Mouse (Mus musculus) neural tube, embryonic 11.5 days (tissue): ENCODE results near the gene Znrd1as. TPM values are rescaled to one million over a fixed set of nuclear protein-coding genes. Genes with fewer than 3 reads are reported as not detected.

ENCODE experiments used
- ATAC-seq: fragments of 200-750 bp; cut with Nextera tagmentation; 2 replicates; pipeline ENCODE4 v1.8.0; 2017; ENCODE audit warnings: moderate number of reproducible peaks, mild to moderate bottlenecking, moderate TSS enrichment, moderate library complexity; ENCODE audit not compliant: insufficient read depth, low FRiP score, low TSS enrichment
- DNase-seq: peaks from one replicate; pipeline ENCODE4 v3.0.0-alpha.2; 2015; ENCODE audit warnings: low spot score
- H3K27ac ChIP-seq: fragments of 300-500 bp; sonication (generic); 2 replicates; pipeline ENCODE4 v1.5.1; 2014; ENCODE audit warnings: low read depth, mild to moderate bottlenecking, low read length
- H3K27me3 ChIP-seq: fragments of 300-500 bp; sonication (generic); 2 replicates; pipeline ENCODE4 v1.6.1; 2014; ENCODE audit warnings: mild to moderate bottlenecking, low read length, mixed read lengths; ENCODE audit not compliant: control insufficient read depth, insufficient read depth
- H3K36me3 ChIP-seq: fragments of 300-500 bp; sonication (generic); 2 replicates; pipeline ENCODE4 v1.6.1; 2014; ENCODE audit warnings: mild to moderate bottlenecking, low read length, moderate library complexity, mixed read lengths; ENCODE audit not compliant: control insufficient read depth, insufficient read depth
- H3K4me1 ChIP-seq: fragments of 300-500 bp; sonication (generic); 2 replicates; pipeline ENCODE4 v1.6.1; 2014; ENCODE audit warnings: low read length, mixed read lengths; ENCODE audit not compliant: control insufficient read depth, insufficient read depth
- H3K4me2 ChIP-seq: fragments of 300-500 bp; sonication (generic); 2 replicates; pipeline ENCODE4 v1.6.1; 2014; ENCODE audit warnings: low read depth, mild to moderate bottlenecking, moderate library complexity
- H3K4me3 ChIP-seq: fragments of 300-500 bp; sonication (generic); 2 replicates; pipeline ENCODE4 v1.5.1; 2014; ENCODE audit warnings: low read depth, low read length
- H3K9ac ChIP-seq: fragments of 300-500 bp; sonication (generic); 2 replicates; pipeline ENCODE4 v1.6.1; 2014; ENCODE audit warnings: mild to moderate bottlenecking, low read length
- H3K9me3 ChIP-seq: fragments of 300-500 bp; sonication (generic); 2 replicates; pipeline ENCODE4 v1.6.1; 2016; ENCODE audit warnings: low read length; ENCODE audit not compliant: control insufficient read depth
- WGBS: fragments of 180-500 bp; shearing (Covaris S2); extraction: QIAGEN DNeasy Blood & Tissue Kit; methylation state at CpG from one replicate; pipeline ENCODE4 v1.1.7; 2014; 5-methylcytosine and 5-hydroxymethylcytosine counted together
- polyA plus RNA-seq: library from polyadenylated mRNA; unstranded; fragments of >200 nt; fragmentation: Nextera tagmentation; extraction: Ambion mirVana; gene quantifications from 2 replicates; pipeline ENCODE4 v1.2.1, GENCODE M21; 2014

Gene Znrd1as
- polyA plus RNA-seq, 1 experiment from 2014 or later, result 7.8 TPM

DNA sequence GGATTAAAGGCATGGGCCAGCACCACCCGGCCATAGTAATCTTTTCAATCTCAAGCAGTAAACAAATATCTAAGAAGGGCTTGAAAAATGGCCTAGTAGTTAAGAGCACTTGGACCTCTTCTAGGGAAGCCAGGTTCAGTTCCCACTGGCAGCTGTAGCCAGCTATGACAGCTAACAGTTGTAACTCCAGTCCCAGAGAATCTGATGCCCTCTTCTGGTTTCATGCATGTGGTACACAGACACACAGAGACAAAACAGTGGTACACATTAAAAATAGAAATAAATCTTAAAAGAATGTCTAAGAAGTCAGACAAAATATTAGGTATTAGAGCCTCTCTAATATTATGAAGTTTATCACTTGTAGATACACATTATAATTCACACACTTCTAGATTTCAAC is 2.7 kb downstream of the Znrd1as start:
- WGBS, result 82% methylated on average over 1 of the region's 1 CpGs
- H3K4me1 ChIP-seq, result peaks cover 11% of the 10 kb centered on the region
- DNase-seq (no peak), ATAC-seq (no peak)
- H3K27me3 ChIP-seq, result no peaks in the 10 kb centered on the region
- H3K9ac ChIP-seq, result no peak overlapping the region
- no peak overlapping the region for H3K27ac ChIP-seq
- H3K4me2 ChIP-seq, result no peak overlapping the region
- H3K4me3 ChIP-seq, result no peak overlapping the region
- H3K9me3 ChIP-seq, result no peaks in the 10 kb centered on the region
- H3K36me3 ChIP-seq, result no peaks in the 10 kb centered on the region

DNA sequence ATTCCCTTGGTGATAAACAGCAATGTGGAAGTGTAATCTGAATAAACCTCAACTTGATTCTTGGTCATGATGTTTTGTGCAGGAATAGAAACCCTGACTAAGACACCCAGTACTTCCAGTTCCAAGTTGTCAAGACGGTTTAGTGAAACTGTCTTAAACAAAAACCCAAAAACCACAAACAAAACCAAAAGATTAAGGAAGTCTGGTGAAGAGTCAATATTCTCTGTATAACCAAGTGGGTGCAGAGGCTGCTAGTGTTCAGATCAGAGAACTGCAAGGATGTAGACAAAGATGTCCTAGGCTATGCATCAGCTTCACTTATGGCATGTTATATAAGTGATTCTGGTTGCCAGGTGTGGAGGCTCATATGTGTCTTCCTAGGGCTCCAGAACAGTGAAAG is 8.5 kb downstream of the Znrd1as start:
- Histone ChIP-seq H3K27ac (no peak overlapping the region), H3K27me3 (no peaks in the 10 kb centered on the region), H3K4me3 (no peak overlapping the region), H3K9ac (no peak overlapping the region), H3K4me1 (no peaks in the 10 kb centered on the region), H3K9me3 (no peaks in the 10 kb centered on the region), H3K4me2 (no peak overlapping the region), H3K36me3 (no peaks in the 10 kb centered on the region)
- no peak for ATAC-seq
- WGBS, result 81% methylated on average over 1 of the region's 1 CpGs
- DNase-seq, result no peak

DNA sequence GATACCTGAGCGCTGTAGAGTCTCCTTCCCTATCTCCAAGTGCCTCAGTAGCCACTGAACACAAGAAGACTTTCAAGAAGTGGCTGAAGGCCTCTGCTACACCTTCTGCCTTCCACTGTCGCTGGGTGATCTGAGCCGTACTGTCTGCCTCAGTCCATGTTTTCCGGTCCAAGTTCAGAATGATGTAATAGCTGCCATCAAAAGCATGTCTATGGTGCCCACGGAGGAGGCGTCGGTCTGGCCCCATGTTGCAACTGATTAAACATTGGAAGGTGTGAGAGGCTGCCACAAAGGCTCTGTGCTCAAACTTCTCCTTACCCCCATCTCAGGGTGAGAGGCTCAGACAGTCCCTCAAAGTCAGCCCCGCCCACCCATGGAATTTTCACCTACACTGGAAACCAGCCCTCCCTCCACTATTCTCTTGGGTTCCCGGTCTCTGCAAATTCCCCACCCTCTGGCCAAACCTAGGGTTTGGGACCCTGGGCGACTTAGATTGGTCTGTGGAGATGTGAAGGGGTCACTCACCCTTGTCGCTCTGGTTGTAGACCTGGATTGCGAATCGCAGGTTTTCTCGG is 12.0 kb downstream of the Znrd1as start:
- ATAC-seq, result no peak
- no peak for DNase-seq
- no peak overlapping the region for H3K9ac ChIP-seq
- H3K27ac ChIP-seq, result no peak overlapping the region
- no peak overlapping the region for H3K4me2 ChIP-seq
- WGBS, result 90% methylated on average over 14 of the region's 14 CpGs
- H3K9me3 ChIP-seq, result no peaks in the 10 kb centered on the region
- H3K27me3 ChIP-seq, result no peaks in the 10 kb centered on the region
- no peaks in the 10 kb centered on the region for H3K36me3 ChIP-seq
- H3K4me1 ChIP-seq, result no peaks in the 10 kb centered on the region
- H3K4me3 ChIP-seq, result no peak overlapping the region

DNA sequence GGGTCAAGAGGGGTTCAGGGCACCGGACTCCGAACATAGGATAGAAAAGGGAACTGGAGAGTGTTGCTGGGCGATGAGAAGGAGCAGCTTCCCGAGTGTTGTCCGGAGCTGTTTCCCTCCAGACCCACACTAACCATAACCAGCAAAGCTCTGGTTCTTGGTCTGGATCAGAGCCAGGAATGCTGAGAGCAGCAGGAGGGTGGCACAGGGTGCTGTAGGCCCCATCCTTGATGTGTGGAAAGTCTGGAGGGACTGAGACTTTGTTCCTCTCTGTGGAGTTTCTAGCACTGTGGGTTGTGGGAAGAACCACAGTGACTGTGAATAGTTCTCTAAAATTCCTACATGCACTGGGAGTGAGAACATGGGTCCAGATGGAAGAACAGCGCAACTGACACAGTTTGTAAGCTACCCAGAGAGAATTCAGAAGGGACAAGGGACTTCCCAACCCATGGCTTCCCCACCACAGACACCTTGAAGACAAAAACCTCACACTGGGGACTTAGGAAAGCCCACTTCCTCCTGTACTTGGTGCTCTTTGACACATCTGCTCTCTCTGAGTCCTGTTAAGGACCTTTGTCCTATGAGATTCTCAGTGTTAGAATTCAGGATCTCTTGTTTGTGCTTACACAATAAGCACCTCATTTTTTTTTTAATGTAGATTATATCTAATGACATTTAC is 12.9 kb downstream of the Znrd1as start:
- H3K4me1 ChIP-seq, result no peaks in the 10 kb centered on the region
- H3K36me3 ChIP-seq, result no peaks in the 10 kb centered on the region
- H3K27me3 ChIP-seq, result no peaks in the 10 kb centered on the region
- H3K27ac ChIP-seq, result no peak overlapping the region
- no peak overlapping the region for H3K4me2 ChIP-seq
- no peak overlapping the region for H3K9ac ChIP-seq
- H3K4me3 ChIP-seq, result no peak overlapping the region
- no peaks in the 10 kb centered on the region for H3K9me3 ChIP-seq
- DNase-seq (no peak), ATAC-seq (no peak)
- WGBS, result 84% methylated on average over 6 of the region's 6 CpGs

DNA sequence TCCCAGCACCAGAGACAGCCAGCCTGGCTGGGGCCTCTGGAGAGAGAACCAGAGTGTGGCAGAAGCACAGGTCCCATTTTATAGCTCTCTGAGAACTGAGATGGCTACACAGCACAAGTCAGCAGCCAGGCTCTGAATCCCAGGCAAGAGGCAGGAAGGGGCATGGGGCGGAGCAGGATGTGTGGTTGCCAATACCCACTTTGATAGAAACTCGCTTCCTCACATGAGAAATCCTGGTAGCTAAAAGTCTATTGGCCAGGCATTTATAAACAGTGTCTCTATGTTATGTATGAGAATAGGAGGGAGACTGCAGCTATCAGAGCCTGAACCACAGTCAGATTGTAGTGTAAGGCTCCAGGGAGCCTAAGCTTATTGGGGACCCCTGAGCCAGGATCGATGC is 14.4 kb downstream of the Znrd1as start:
- H3K4me3 ChIP-seq, result no peak overlapping the region
- no peak for ATAC-seq
- H3K4me2 ChIP-seq, result no peak overlapping the region
- H3K9ac ChIP-seq, result no peak overlapping the region
- DNase-seq, result no peak
- H3K27me3 ChIP-seq, result no peaks in the 10 kb centered on the region
- no peak overlapping the region for H3K27ac ChIP-seq
- WGBS, result 93% methylated on average over 3 of the region's 3 CpGs
- H3K4me1 ChIP-seq, result no peaks in the 10 kb centered on the region
- no peaks in the 10 kb centered on the region for H3K9me3 ChIP-seq
- no peaks in the 10 kb centered on the region for H3K36me3 ChIP-seq

DNA sequence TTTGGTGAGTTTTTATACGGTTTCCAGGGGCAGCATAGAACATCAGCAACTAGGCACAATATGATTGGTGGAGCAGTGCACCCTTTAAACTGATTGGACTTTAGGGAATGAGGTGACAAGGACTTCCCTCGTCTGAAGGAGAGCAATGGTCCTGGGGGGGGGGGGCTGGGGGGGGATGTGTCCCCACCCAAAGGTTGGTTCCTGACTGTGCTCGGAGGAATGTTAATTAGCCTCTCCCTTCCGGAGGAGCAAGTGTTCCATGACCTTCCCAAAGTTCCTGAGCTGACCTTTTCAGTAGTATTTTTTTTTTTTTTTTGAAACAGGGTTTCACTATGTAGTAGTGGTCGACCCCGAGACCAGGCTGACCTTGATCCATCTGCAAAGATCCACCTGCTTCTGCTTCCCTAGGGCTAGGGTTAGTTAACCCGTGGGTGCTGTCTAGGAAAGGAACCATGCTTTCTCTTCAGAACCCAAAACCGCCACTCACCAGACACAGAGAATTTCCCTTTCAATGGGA is 14.9 kb downstream of the Znrd1as start:
- Histone ChIP-seq H3K4me2 (no peak overlapping the region), H3K27me3 (no peaks in the 10 kb centered on the region), H3K4me3 (no peak overlapping the region), H3K9me3 (no peaks in the 10 kb centered on the region), H3K9ac (no peak overlapping the region), H3K27ac (no peak overlapping the region), H3K4me1 (no peaks in the 10 kb centered on the region), H3K36me3 (no peaks in the 10 kb centered on the region)
- ATAC-seq, result no peak
- DNase-seq, result no peak
- whole genome bisulfite sequencing, result 82% methylated on average over 8 of the region's 8 CpGs

DNA sequence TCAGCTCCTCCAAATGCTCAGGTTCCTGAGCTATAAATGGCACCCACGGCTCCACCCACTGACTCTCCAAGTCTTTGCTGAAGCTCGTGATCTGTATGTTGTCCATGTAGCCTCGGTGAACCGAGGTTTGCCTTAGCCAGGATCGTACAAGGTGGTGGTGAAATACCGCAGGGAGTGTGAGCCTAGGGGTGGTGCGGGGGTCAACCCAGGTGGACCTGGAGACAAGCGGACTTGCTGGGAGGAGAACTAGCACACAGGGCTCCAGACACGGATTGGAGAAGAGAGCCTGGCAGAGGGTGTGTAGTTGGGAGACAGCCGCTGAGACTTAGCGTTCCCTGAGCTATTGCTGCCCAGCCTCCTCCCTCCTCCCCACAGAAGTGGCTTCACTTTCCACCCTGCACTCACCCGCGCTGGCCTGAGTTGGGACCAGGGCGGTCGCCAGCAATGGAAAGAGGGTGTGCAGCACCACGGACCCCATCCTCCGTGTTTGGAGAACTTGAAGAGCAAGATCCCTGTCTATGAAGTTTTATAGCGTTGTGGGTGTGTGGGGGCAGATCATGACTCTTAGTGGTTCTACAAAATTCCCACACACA is 22.9 kb downstream of the Znrd1as start, which contains the start of gene 2410137M14Rik:
TSS of gene 2410137M14Rik (minus strand) at position 17 of the 593 bp plus-strand sequence.
- no peak within 1 kb of the TSS for H3K27ac ChIP-seq
- no peak for DNase-seq

DNA sequence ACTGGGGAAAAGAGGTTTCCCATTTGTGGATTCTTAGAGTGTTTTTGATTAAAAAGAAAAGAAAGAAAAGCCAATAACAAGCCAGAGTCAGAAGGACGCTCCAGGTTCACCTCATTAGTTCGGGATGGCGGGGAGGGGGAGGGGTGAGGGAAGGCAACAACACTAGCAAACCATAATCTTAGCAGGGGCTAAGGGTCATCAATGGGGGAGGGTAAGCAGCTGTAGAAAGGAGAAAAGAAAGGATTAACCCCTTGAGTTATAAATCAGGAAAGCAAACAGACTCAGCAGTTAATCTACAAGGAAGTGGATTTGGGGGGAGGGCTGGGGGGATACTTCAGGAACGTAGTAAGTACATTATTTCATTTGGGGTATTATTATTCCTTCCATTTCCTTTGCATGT is 23.5 kb downstream of the Znrd1as start:
- H3K9ac ChIP-seq, result no peak overlapping the region
- H3K27ac ChIP-seq, result no peak overlapping the region
- ATAC-seq (no peak), DNase-seq (no peak)
- no peaks in the 10 kb centered on the region for H3K36me3 ChIP-seq
- H3K27me3 ChIP-seq, result no peaks in the 10 kb centered on the region
- no peak overlapping the region for H3K4me3 ChIP-seq
- WGBS, result 4% methylated on average over 4 of the region's 4 CpGs
- H3K4me2 ChIP-seq, result no peak overlapping the region
- no peaks in the 10 kb centered on the region for H3K9me3 ChIP-seq
- H3K4me1 ChIP-seq, result no peaks in the 10 kb centered on the region

More for the DNA sequence above, 22.9 kb downstream of the Znrd1as start, which contains the start of gene 2410137M14Rik:
- H3K27me3 ChIP-seq, result no peaks in the 10 kb centered on the region
- 14% methylated on average over 18 of the region's 18 CpGs for WGBS
- H3K4me3 ChIP-seq, result no peak within 1 kb of the TSS
- no peak for ATAC-seq
- no peaks in the 10 kb centered on the region for H3K4me1 ChIP-seq
- no peaks in the 10 kb centered on the region for H3K36me3 ChIP-seq
- no peaks in the 10 kb centered on the region for H3K9me3 ChIP-seq
- no peak within 1 kb of the TSS for H3K9ac ChIP-seq
- 0 out of 2 replicates have a peak within 1 kb of the TSS, but pooled peaks have one; percentile 15 for H3K4me2 ChIP-seq
